Mouse (Mus musculus) ES-CJ7 (cell line): ENCODE data around the gene Dbt.
A peak's percentile ranks its signal among the peaks of the same experiment; 100 is the strongest.
"Not testable (repeated sequence)": the region's sequence is repeated elsewhere in the genome, so short reads cannot be mapped to it uniquely, and the experiment has no call there.

Source experiments
- DNase-seq: peaks from one replicate; pipeline ENCODE4 v3.0.0; 2011; ENCODE audit warnings: low read depth, low spot score

Gene Dbt

GRCm38 (mm10) chr3:116542070-116542469, 29.2 kb downstream of the Dbt start:
- no peak for DNase-seq

DNA sequence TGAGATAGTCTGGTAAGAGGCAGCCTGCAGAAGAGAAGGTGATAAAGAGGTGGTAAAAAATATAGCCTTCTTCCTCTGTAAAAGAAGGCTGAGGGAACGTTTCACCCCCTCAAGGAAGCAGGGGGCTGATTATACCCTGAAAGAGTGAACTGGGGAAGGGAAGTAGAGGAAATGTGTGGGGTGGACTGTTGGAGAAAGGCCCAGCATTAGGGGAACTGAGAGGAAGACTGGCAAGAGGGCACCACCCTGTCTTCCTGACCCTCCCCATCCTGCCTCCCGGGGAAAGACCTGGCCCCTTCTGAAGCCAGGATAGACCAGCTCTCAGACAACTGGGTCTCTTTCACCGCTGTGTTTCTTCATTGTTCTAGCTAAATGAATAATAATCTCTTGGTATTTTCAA, 29.7 kb downstream of the Dbt start:
- DNase-seq = no peak

DNA sequence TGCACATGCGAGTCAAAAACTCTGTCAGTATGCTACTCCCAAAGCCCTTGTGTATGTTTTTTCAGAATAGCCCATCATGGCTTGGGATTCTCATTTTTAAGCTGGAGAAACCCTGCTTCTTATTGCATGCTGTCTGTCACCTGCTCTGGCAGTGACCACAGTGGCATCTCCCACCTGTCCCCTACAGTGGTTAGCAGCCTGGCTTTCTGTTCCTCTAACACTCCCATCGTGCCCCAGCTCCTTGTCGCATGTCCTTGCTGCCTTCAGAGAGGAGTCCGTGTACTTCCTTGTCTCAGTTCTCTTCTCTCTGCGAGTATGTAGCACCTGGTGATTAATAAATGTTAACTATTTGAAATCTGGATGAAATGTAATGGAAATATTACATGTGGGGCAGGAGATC, 34.6 kb downstream of the Dbt start:
- no peak for DNase-seq

GRCm38 (mm10) chr3:116551362-116551761, 38.5 kb downstream of the Dbt start:
- no peak for DNase-seq

DNA sequence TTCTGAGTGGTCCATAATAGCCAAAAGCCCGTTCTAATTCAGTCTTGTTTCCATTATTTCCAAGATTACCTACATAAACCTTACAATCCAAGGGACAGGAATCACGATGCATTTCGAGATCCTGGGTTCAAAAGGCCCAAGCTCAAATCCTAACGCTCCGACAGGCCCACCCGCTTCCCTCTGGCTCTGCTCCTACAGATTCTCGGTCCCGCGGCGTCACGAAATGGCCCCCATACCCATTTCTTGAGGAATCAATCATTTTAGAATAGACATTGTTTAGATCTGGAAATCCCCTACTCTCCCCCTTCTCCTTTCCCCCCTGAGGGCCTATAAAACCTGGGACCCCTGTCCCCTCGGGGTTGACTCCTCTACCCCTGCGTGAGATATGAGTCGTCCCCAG, 48.4 kb downstream of the Dbt start:
- DNase-seq = not testable (repeated sequence)

DNA sequence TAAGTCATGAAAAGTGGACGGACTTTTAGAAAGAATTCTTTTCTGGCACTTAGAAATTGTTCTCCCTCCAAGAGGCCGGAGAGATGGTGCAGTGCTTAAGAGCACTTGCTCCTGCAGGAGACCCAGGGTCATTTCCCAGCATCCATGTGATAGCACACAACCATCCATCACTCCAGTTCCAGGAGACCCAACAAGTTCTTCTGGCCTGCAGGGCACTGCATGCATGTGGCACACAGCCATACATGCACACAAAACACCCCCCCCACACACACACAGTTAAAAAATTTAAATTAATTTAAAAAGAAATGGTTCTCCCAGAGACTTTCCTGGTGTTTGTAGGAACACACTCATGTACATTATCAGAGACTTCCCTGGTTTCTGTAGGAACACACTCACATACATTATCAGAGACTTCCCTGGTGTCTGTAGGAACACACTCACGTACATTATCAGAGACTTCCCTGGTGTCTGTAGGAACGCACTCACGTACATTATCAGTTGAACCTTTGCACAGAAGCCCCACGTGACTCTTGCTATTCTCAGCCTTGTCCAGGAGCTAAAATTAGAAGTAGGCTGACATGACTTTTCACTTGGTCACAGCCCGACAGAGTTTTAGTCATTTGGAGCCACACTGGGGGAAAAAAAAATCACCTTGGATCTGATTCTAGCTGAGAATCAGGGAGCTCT, 49.7 kb downstream of the Dbt start, which contains the start of gene Lrrc39:
TSS of gene Lrrc39 (plus strand) at position 566 of the 687 bp plus-strand sequence.
- no peak for DNase-seq

GRCm38 (mm10) chr3:116563095-116563492, 50.2 kb downstream of the Dbt start:
- DNase-seq = no peak

GRCm38 (mm10) chr3:116570628-116571027, 57.8 kb downstream of the Dbt start:
- DNase-seq = no peak

DNA sequence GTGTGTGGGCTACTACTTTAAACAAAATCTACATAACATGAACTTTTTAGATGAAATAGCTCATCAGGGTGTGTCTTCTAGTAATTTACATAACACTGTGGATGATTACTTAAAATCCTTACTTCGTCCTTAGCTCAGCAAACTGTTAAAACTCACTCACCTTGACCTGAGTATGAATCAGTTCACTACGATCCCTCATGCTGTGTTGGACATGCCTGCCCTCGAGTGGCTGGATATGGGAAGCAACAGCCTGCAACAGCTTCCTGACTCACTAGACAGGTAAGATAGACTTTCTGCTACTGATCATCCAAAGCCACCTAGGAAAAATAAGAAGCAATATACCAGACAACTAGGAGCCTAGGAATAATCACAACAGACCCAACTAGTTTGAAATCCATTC, 64.4 kb downstream of the Dbt start:
- peak; percentile 73 for DNase-seq

- DNase-seq = no peak
Observed at GRCm38 (mm10) chr3:116582201-116582600, 69.3 kb downstream of the Dbt start.

- peak; percentile 59 for DNase-seq
Observed at GRCm38 (mm10) chr3:116594076-116594727, 81.3 kb downstream of the Dbt start.

DNA sequence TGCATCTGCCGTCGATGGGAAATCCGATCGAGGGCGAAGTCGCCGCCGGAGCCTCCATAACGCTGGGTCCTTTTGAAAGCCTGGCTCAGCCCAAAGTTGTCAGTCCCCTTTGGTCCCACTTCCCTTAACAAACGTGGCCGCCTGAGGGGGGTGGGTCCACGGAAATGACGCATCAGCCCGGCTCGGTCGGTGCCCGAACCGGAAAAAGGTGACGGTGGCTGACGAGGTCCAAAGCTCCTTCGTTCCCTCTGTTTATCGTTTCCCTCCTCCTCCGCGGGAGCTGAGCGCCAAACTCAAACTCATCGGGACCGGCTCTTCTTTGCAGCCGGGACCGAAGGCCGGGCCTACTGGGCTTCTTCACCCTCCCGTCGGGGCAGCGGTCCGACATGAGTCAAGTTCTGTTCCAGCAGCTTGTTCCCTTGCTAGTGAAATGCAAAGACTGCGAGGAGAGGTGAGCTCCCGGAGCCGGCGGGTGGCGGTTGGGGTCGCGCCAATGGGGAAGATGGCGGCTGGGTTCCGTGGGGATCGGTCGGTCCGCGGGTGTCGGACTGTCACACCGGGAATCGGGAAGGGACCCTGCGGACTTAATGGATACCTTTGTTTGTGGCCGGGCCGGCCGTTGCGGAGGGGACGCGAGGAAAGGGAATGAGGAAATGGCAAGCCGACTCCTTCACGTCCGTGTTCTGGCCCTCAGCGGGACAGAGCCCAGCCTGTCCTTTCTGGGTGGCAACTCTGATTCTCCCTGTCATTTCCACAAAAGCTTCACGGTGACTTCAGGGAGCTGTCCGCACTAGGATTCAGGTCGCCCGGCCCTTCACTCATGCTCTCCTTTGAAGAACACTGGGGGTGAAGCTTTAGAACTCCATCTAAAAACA, 82.1 kb downstream of the Dbt start, which contains the start of gene Sass6:
TSS of gene Sass6 (plus strand) at position 255 of the 875 bp plus-strand sequence.
- DNase-seq = peak; percentile 97

GRCm38 (mm10) chr3:116595603-116595991, 82.7 kb downstream of the Dbt start:
- DNase-seq = no peak
